Mouse (Mus musculus): ENCODE measurements around the gene Olfr228.

- no peak for TF ChIP-seq POLR2A (IDR thresholded peaks at IDR 0.05; ENCODE audit: insufficient read length, low read depth)
- no peak for TF ChIP-seq E2F4 (IDR thresholded peaks at IDR 0.05; ENCODE audit: insufficient read depth)
These were observed 22.6 kb downstream of the Olfr228 start for GRCm38 (mm10) chr2:86464442-86465109.

Data from myocyte (in vitro differentiated cells).